Mouse (Mus musculus) liver, embryonic 11.5 days (tissue): ENCODE results near the gene Omt2a. TPM values are rescaled to one million over a fixed set of nuclear protein-coding genes. Genes with fewer than 3 reads are reported as not detected.

Experiments used
- ATAC-seq: fragments of 200-750 bp; cut with Nextera tagmentation; replicated peaks from 2 replicates; pipeline ENCODE4 v1.8.0; 2017; ENCODE audit warnings: moderate number of reproducible peaks, mild to moderate bottlenecking, moderate TSS enrichment, moderate library complexity; ENCODE audit not compliant: low FRiP score
- DNase-seq: peaks from one replicate; pipeline ENCODE4 v3.0.0-alpha.2; 2017; ENCODE audit warnings: low spot score
- H3K27ac ChIP-seq: fragments of 300-500 bp; sonication (generic); 2 replicates; pipeline ENCODE4 v1.5.1; 2014; ENCODE audit warnings: mild to moderate bottlenecking, low read depth, low read length, control low read depth
- H3K27me3 ChIP-seq: fragments of 300-500 bp; sonication (generic); replicated peaks from 2 replicates; pipeline ENCODE4 v1.6.1; 2014; ENCODE audit warnings: low read length, mixed read lengths; ENCODE audit not compliant: control insufficient read depth, insufficient read depth
- H3K36me3 ChIP-seq: fragments of 300-500 bp; sonication (generic); 2 replicates; pipeline ENCODE4 v1.6.1; 2014; ENCODE audit warnings: mild to moderate bottlenecking, low read length, moderate library complexity, mixed read lengths; ENCODE audit not compliant: control insufficient read depth, insufficient read depth
- H3K4me1 ChIP-seq: fragments of 300-500 bp; sonication (generic); replicated peaks from 2 replicates; pipeline ENCODE4 v1.6.1; 2014; ENCODE audit warnings: low read length, mixed read lengths; ENCODE audit not compliant: control insufficient read depth, insufficient read depth
- H3K4me2 ChIP-seq: fragments of 300-500 bp; sonication (generic); 2 replicates; pipeline ENCODE4 v1.6.1; 2014; ENCODE audit warnings: mild to moderate bottlenecking, control low read depth, moderate library complexity
- H3K4me3 ChIP-seq: fragments of 300-500 bp; sonication (generic); 2 replicates; pipeline ENCODE4 v1.5.1; 2014; ENCODE audit warnings: low read depth, low read length, control low read depth
- H3K9ac ChIP-seq: fragments of 300-500 bp; sonication (generic); 2 replicates; pipeline ENCODE4 v1.6.1; 2014; ENCODE audit warnings: low read depth, low read length, control low read depth
- H3K9me3 ChIP-seq: fragments of 300-500 bp; sonication (generic); 2 replicates; pipeline ENCODE4 v1.6.1; 2016; ENCODE audit warnings: low read length, inconsistent platforms, mixed read lengths; ENCODE audit not compliant: control insufficient read depth
- WGBS: fragments of 180-500 bp; shearing (Covaris S2); extraction: QIAGEN DNeasy Blood & Tissue Kit; methylation state at CpG from one replicate; pipeline ENCODE4 v1.1.7; 2014; 5-methylcytosine and 5-hydroxymethylcytosine counted together
- polyA plus RNA-seq: library from polyadenylated mRNA; unstranded; fragments of >200 nt; fragmentation: Nextera tagmentation; extraction: Ambion mirVana; gene quantifications from 2 replicates; pipeline ENCODE4 v1.2.1, GENCODE M21; 2014

Gene Omt2a
- not detected in 2 replicates for polyA plus RNA-seq

GRCm38 (mm10) chr9:78314696-78315095, at the start of gene Omt2a:
Gene Omt2a (minus strand): TSS chr9:78314796.
- Histone ChIP-seq H3K4me2 (no peak within 1 kb of the TSS), H3K36me3 (no peaks in the 10 kb centered on the region), H3K27me3 (no peaks in the 10 kb centered on the region), H3K9ac (no peak within 1 kb of the TSS), H3K4me1 (no peaks in the 10 kb centered on the region), H3K4me3 (no peak within 1 kb of the TSS), H3K9me3 (no peaks in the 10 kb centered on the region), H3K27ac (no peak within 1 kb of the TSS)
- ATAC-seq = no peak
- DNase-seq = no peak
- 63% methylated on average over 2 of the region's 2 CpGs for WGBS

GRCm38 (mm10) chr9:78363374-78363773, 48.8 kb upstream of the Omt2a start:
- Histone ChIP-seq H3K9ac (no peak overlapping the region), H3K4me1 (no peaks in the 10 kb centered on the region), H3K27me3 (no peaks in the 10 kb centered on the region), H3K4me3 (no peak overlapping the region), H3K9me3 (no peaks in the 10 kb centered on the region), H3K4me2 (no peak overlapping the region), H3K36me3 (no peaks in the 10 kb centered on the region), H3K27ac (no peak overlapping the region)
- ATAC-seq (no peak), DNase-seq (no peak)
- 62% methylated on average over 6 of the region's 6 CpGs for WGBS

GRCm38 (mm10) chr9:78360484-78360872, 45.9 kb upstream of the Omt2a start:
- H3K27ac ChIP-seq = no peak overlapping the region
- H3K9ac ChIP-seq = no peak overlapping the region
- no peaks in the 10 kb centered on the region for H3K36me3 ChIP-seq
- no peak overlapping the region for H3K4me3 ChIP-seq
- ATAC-seq = no peak
- DNase-seq = no peak
- H3K4me1 ChIP-seq = no peaks in the 10 kb centered on the region
- 31% methylated on average over 2 of the region's 2 CpGs for WGBS
- no peaks in the 10 kb centered on the region for H3K9me3 ChIP-seq
- no peaks in the 10 kb centered on the region for H3K27me3 ChIP-seq
- no peak overlapping the region for H3K4me2 ChIP-seq

- DNase-seq (no peak), ATAC-seq (no peak)
- WGBS = 73% methylated on average over 6 of the region's 6 CpGs
Observed at GRCm38 (mm10) chr9:78359750-78360483, 45.3 kb upstream of the Omt2a start.

GRCm38 (mm10) chr9:78358053-78358452, 43.5 kb upstream of the Omt2a start:
- Histone ChIP-seq H3K36me3 (no peaks in the 10 kb centered on the region), H3K9me3 (no peaks in the 10 kb centered on the region), H3K4me2 (no peak overlapping the region), H3K27me3 (no peaks in the 10 kb centered on the region), H3K4me1 (no peaks in the 10 kb centered on the region), H3K4me3 (no peak overlapping the region), H3K27ac (no peak overlapping the region), H3K9ac (no peak overlapping the region)
- 0 out of 2 replicates have a peak, but pooled peaks have one; percentile 41 for ATAC-seq
- DNase-seq = no peak
- 12% methylated on average over 9 of the region's 9 CpGs for WGBS

More at GRCm38 (mm10) chr9:78359750-78360483, 45.3 kb upstream of the Omt2a start:
- no peaks in the 10 kb centered on the region for H3K4me1 ChIP-seq
- no peak overlapping the region for H3K27ac ChIP-seq
- H3K27me3 ChIP-seq = no peaks in the 10 kb centered on the region
- no peaks in the 10 kb centered on the region for H3K9me3 ChIP-seq
- no peak overlapping the region for H3K4me2 ChIP-seq
- no peaks in the 10 kb centered on the region for H3K36me3 ChIP-seq
- no peak overlapping the region for H3K4me3 ChIP-seq
- no peak overlapping the region for H3K9ac ChIP-seq

- WGBS = 79% methylated on average over 8 of the region's 8 CpGs
- Histone ChIP-seq H3K27ac (no peak within 1 kb of the TSS), H3K9me3 (no peaks in the 10 kb centered on the region), H3K27me3 (no peaks in the 10 kb centered on the region), H3K36me3 (no peaks in the 10 kb centered on the region), H3K4me2 (no peak within 1 kb of the TSS), H3K4me1 (no peaks in the 10 kb centered on the region), H3K4me3 (no peak within 1 kb of the TSS), H3K9ac (no peak within 1 kb of the TSS)
- ATAC-seq (no peak), DNase-seq (no peak)
Observed at GRCm38 (mm10) chr9:78355611-78356010, 41.0 kb upstream of the Omt2a start, which contains the start of gene Gsta2. Gene Gsta2 (minus strand): TSS chr9:78355788.

GRCm38 (mm10) chr9:78354665-78355578, 40.3 kb upstream of the Omt2a start:
- no peak overlapping the region for H3K4me2 ChIP-seq
- H3K27ac ChIP-seq = no peak overlapping the region
- ATAC-seq (no peak), DNase-seq (no peak)
- H3K4me3 ChIP-seq = no peak overlapping the region
- no peaks in the 10 kb centered on the region for H3K4me1 ChIP-seq
- H3K9me3 ChIP-seq = no peaks in the 10 kb centered on the region
- no peaks in the 10 kb centered on the region for H3K36me3 ChIP-seq
- H3K27me3 ChIP-seq = no peaks in the 10 kb centered on the region
- 77% methylated on average over 11 of the region's 11 CpGs for WGBS
- no peak overlapping the region for H3K9ac ChIP-seq

- Histone ChIP-seq H3K27me3 (no peaks in the 10 kb centered on the region), H3K4me3 (no peak overlapping the region), H3K4me1 (no peaks in the 10 kb centered on the region), H3K4me2 (no peak overlapping the region), H3K9ac (no peak overlapping the region), H3K36me3 (no peaks in the 10 kb centered on the region), H3K9me3 (no peaks in the 10 kb centered on the region), H3K27ac (no peak overlapping the region)
- ATAC-seq (no peak), DNase-seq (no peak)
- 68% methylated on average over 6 of the region's 6 CpGs for WGBS
Observed at GRCm38 (mm10) chr9:78351504-78352220, 37.1 kb upstream of the Omt2a start.
